In genomic region chr9:65177912-65178311, GRCm38 (mm10) we compare ENCODE assay signal across 13 mouse cellular contexts. TPM values are rescaled to one million over a fixed set of nuclear protein-coding genes. Genes with fewer than 3 reads are reported as not detected.
DNase-seq lines count a peak whose midpoint lies in the region; ATAC-seq lines count a peak whose summit lies in the region.
"Had no signal": no experiment of that assay in that cellular context is flagged by ENCODE, and none has a peak within 500 bp of the region (broad histone marks: within the 10 kb centered on the region; RNA-seq: fewer than 3 reads in every experiment).

No protein-coding gene starts in this region.

- H3K36me3 ChIP-seq in heart, embryonic 11.5 days (ENCODE audit: control insufficient read depth, insufficient read depth, low read length) = no peaks in the 10 kb centered on the region
- peaks cover 2% of the 10 kb centered on the region for H3K36me3 ChIP-seq in embryonic facial prominence, embryonic 11.5 days (replicated peaks; ENCODE audit: control insufficient read depth, insufficient read depth, low read depth, low read length)
- H3K36me3 ChIP-seq in hindbrain, embryonic 11.5 days (ENCODE audit: control insufficient read depth, insufficient read depth, low read length) = peaks cover 11% of the 10 kb centered on the region; the same call in 1 of the 2 replicates
- peaks cover 33% of the 10 kb centered on the region for H3K36me3 ChIP-seq in midbrain, embryonic 13.5 days
- H3K36me3 ChIP-seq: heart, embryonic 13.5 days; liver, embryonic 15.5 days had no signal

- peaks cover 2% of the 10 kb centered on the region; the same call in 1 of the 2 replicates for H3K27me3 ChIP-seq in heart, embryonic 11.5 days (ENCODE audit: control insufficient read depth, insufficient read depth, low read length)
- H3K27me3 ChIP-seq in embryonic facial prominence, embryonic 11.5 days (ENCODE audit: control insufficient read depth, insufficient read depth, low read length) = no peaks in the 10 kb centered on the region
- H3K27me3 ChIP-seq in hindbrain, embryonic 11.5 days (ENCODE audit: control insufficient read depth, insufficient read depth, low read length) = no peaks in the 10 kb centered on the region
- no peaks in the 10 kb centered on the region for H3K27me3 ChIP-seq in midbrain, embryonic 13.5 days

- no peak overlapping the region for H3K27ac ChIP-seq in heart, embryonic 11.5 days (ENCODE audit: low read depth, low read length)
- peak overlapping the region; percentile 86 for H3K27ac ChIP-seq in embryonic facial prominence, embryonic 11.5 days (replicated peaks; ENCODE audit: low read depth, low read length)
- peak overlapping the region; percentile 98 for H3K27ac ChIP-seq in hindbrain, embryonic 11.5 days (ENCODE audit: low read depth, low read length)
- peak overlapping the region; percentile 95 for H3K27ac ChIP-seq in midbrain, embryonic 13.5 days
- H3K27ac ChIP-seq: liver, embryonic 15.5 days had no signal

- H3K4me3 ChIP-seq in heart, embryonic 11.5 days (ENCODE audit: low read depth, low read length) = no peak overlapping the region
- no peak overlapping the region for H3K4me3 ChIP-seq in embryonic facial prominence, embryonic 11.5 days (ENCODE audit: low read depth, low read length)
- no peak overlapping the region for H3K4me3 ChIP-seq in hindbrain, embryonic 11.5 days (ENCODE audit: low read depth, low read length)
- H3K4me3 ChIP-seq in midbrain, embryonic 13.5 days (replicated peaks) = no peak overlapping the region
- H3K4me3 ChIP-seq: liver, embryonic 15.5 days had no signal

- H3K9ac ChIP-seq in heart, embryonic 11.5 days (ENCODE audit: low read depth, low read length) = no peak overlapping the region
- H3K9ac ChIP-seq in embryonic facial prominence, embryonic 11.5 days (replicated peaks; ENCODE audit: low read length) = no peak overlapping the region
- H3K9ac ChIP-seq in hindbrain, embryonic 11.5 days (ENCODE audit: low read depth, low read length) = peak overlapping the region; percentile 47
- H3K9ac ChIP-seq in midbrain, embryonic 13.5 days (replicated peaks) = peak overlapping the region; percentile 54; the same call in 1 of the 2 replicates
- H3K9ac ChIP-seq: liver, embryonic 15.5 days had no signal

- no peaks in the 10 kb centered on the region for H3K9me3 ChIP-seq in heart, embryonic 11.5 days (replicated peaks; ENCODE audit: control insufficient read depth, low read length)
- H3K9me3 ChIP-seq in embryonic facial prominence, embryonic 11.5 days (replicated peaks; ENCODE audit: control insufficient read depth, low read length) = no peaks in the 10 kb centered on the region
- H3K9me3 ChIP-seq in hindbrain, embryonic 11.5 days (ENCODE audit: control insufficient read depth, low read length) = no peaks in the 10 kb centered on the region
- no peaks in the 10 kb centered on the region for H3K9me3 ChIP-seq in midbrain, embryonic 13.5 days
- H3K9me3 ChIP-seq: heart, embryonic 13.5 days; liver, embryonic 15.5 days had no signal

- 47% methylated on average over 10 of the region's 10 CpGs for WGBS in heart, embryonic 11.5 days (ENCODE audit: insufficient replicate concordance)
- WGBS in embryonic facial prominence, embryonic 11.5 days = 45% methylated on average over 10 of the region's 10 CpGs
- 34% methylated on average over 10 of the region's 10 CpGs for WGBS in hindbrain, embryonic 11.5 days
- 24% methylated on average over 10 of the region's 10 CpGs for WGBS in midbrain, embryonic 13.5 days

- intact Hi-C loops in heart, postnatal 25 days (cut with DNase I) = no loop called here

- no peak for DNase-seq in heart, postnatal 25 days (ENCODE audit: low spot score)
- peak; percentile 1 for DNase-seq in embryonic facial prominence, embryonic 11.5 days (ENCODE audit: low spot score)
- DNase-seq in hindbrain, embryonic 11.5 days (ENCODE audit: low spot score) = no peak
- no peak for DNase-seq in thymus, postnatal 4 days
- DNase-seq in layer of hippocampus, postnatal 14 days (ENCODE audit: low spot score in 2 of 2) = no peak
- DNase-seq: adrenal gland, adult 2 months had no signal

- H3K4me2 ChIP-seq in heart, embryonic 11.5 days = peak overlapping the region; percentile 57
- no peak overlapping the region for H3K4me2 ChIP-seq in embryonic facial prominence, embryonic 11.5 days (ENCODE audit: low read depth, low read length)
- H3K4me2 ChIP-seq in hindbrain, embryonic 11.5 days (replicated peaks; ENCODE audit: low read depth, low read length) = peak overlapping the region; percentile 31
- peak overlapping the region; percentile 45 for H3K4me2 ChIP-seq in midbrain, embryonic 13.5 days (replicated peaks)
- H3K4me2 ChIP-seq: liver, embryonic 15.5 days had no signal

- ATAC-seq in heart, embryonic 11.5 days (replicated peaks; ENCODE audit: insufficient number of reproducible peaks, low FRiP score, low TSS enrichment) = no peak
- no peak for ATAC-seq in embryonic facial prominence, embryonic 11.5 days (replicated peaks; ENCODE audit: insufficient number of reproducible peaks, low FRiP score, low TSS enrichment, low read depth)
- ATAC-seq in hindbrain, embryonic 11.5 days (ENCODE audit: low FRiP score) = no peak
- no peak for ATAC-seq in midbrain, embryonic 13.5 days
- no peak for ATAC-seq in activated CD4-positive, CD25-positive, alpha-beta regulatory T cell, adult 4 months
- ATAC-seq: intestine, postnatal 0 days had no signal

- H3K4me1 ChIP-seq in heart, embryonic 11.5 days (ENCODE audit: control insufficient read depth, insufficient read depth, low read length) = peaks cover 28% of the 10 kb centered on the region
- H3K4me1 ChIP-seq in embryonic facial prominence, embryonic 11.5 days (ENCODE audit: control insufficient read depth, insufficient read depth, low read length) = peaks cover 27% of the 10 kb centered on the region
- H3K4me1 ChIP-seq in hindbrain, embryonic 11.5 days (replicated peaks; ENCODE audit: control insufficient read depth, insufficient read depth, low read length) = peaks cover 60% of the 10 kb centered on the region
- H3K4me1 ChIP-seq in midbrain, embryonic 13.5 days (replicated peaks) = peaks cover 85% of the 10 kb centered on the region

RNA-seq across cellular contexts. Expression of gene Parp16, which starts 17.2 kb away (rescaled TPM):
- polyA plus RNA-seq in heart, embryonic 11.5 days (2014; fragmentation: Nextera tagmentation; extraction: Ambion mirVana) = 4.6 and 5.0 TPM in 2 replicates
- total RNA-seq in heart, postnatal 25 days (2021) = 1 to 10 TPM; 4.2 TPM
- 4.9 and 5.7 TPM in 2 replicates for polyA plus RNA-seq in embryonic facial prominence, embryonic 11.5 days (2014; fragmentation: Nextera tagmentation; extraction: Ambion mirVana)
- 4.0 and 6.5 TPM in 2 replicates for polyA plus RNA-seq in hindbrain, embryonic 11.5 days (2014; fragmentation: Nextera tagmentation; extraction: Ambion mirVana)
- 4.8 and 5.6 TPM in 2 replicates for polyA plus RNA-seq in midbrain, embryonic 13.5 days (2015; fragmentation: Nextera tagmentation; extraction: Ambion mirVana)
- 1 to 10 TPM; 5.7 to 6.6 TPM for polyA plus RNA-seq in activated CD4-positive, CD25-positive, alpha-beta regulatory T cell, adult 4 months (2017; shearing (Covaris generic))
- total RNA-seq in layer of hippocampus, postnatal 14 days (2021) = 1 to 10 TPM; 4.1 TPM

RNA-seq across cellular contexts. Expression of gene Igdcc3, which starts 36.9 kb away (rescaled TPM):
- 6.3 and 6.8 TPM in 2 replicates for polyA plus RNA-seq in heart, embryonic 11.5 days (2014; fragmentation: Nextera tagmentation; extraction: Ambion mirVana)
- total RNA-seq in heart, postnatal 25 days (2021) = under 1 TPM in 1 of 2 experiments, not detected in 1; 0.08 TPM
- 17.0 and 18.7 TPM in 2 replicates for polyA plus RNA-seq in embryonic facial prominence, embryonic 11.5 days (2014; fragmentation: Nextera tagmentation; extraction: Ambion mirVana)
- polyA plus RNA-seq in hindbrain, embryonic 11.5 days (2014; fragmentation: Nextera tagmentation; extraction: Ambion mirVana) = 46.0 and 49.6 TPM in 2 replicates
- polyA plus RNA-seq in midbrain, embryonic 13.5 days (2015; fragmentation: Nextera tagmentation; extraction: Ambion mirVana) = 23.5 and 25.2 TPM in 2 replicates
- polyA plus RNA-seq in activated CD4-positive, CD25-positive, alpha-beta regulatory T cell, adult 4 months (2017; shearing (Covaris generic)) = not detected
- total RNA-seq in layer of hippocampus, postnatal 14 days (2021) = 1 to 10 TPM; 5.3 to 6.1 TPM
- total RNA-seq: megakaryocyte-erythroid progenitor cell, adult 5-6 weeks had no signal

Comparison
In these comparisons a context has a peak if more than half of its experiments do, and no peak if none do; other contexts are left out.
1. H3K9ac ChIP-seq: peak in hindbrain, embryonic 11.5 days (single experiment) and midbrain, embryonic 13.5 days (single experiment); none in heart, embryonic 11.5 days (single experiment) and embryonic facial prominence, embryonic 11.5 days (single experiment).